Mouse (Mus musculus): ENCODE data around the gene Il6ra. TPM values are rescaled to one million over a fixed set of nuclear protein-coding genes. Genes with fewer than 3 reads are reported as not detected.

The Il6ra gene
- 7.7 and 9.1 TPM in 2 replicates for polyA plus RNA-seq (2015; fragmentation: Nextera tagmentation; extraction: Ambion mirVana)

GRCm38 (mm10) chr3:89912543-89913391 lies at the start of gene Il6ra:
Gene Il6ra, minus strand, starts transcription at chr3:89913196.

DNA sequence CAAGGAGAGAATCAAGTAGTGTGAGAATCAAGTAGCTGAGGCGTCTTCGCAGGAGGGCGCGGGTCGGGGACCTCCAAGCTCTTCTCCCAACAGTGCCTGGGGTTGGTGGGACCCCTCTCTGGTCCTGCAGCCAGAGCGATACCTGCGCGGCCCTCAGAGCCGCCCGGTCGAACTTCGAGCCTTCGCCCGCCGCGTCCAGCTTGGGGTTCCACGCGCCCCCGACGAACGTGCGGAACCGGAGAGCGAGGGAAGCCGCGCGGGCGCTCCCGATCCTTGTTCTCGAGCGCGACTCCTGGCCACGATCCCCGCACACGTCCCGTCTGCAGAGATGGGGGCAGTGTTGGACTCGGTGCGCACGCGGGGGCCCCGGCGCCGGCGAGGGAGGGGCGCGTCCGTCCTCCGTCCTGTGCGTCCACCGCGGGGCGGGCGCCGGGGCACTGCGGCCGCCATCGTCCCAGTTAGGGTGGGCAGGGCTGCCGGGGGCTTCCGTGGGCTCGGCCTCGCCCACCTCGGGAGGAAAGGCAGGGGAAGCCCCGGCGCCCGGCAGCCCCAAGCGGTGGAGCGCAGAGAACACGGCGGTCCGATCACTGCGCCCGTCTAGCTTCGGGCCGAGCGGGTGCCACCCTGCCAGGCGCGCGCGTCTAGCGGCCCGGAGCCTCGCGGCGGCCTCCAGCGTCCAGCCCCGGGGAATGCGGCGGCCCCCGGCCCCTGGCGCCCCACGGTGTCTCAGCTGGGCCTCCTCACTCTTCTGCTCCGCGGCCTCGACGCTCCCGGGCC lies 82.0 kb downstream of the Il6ra start, which contains the start of gene She:
She (plus strand) TSS at position 556 of the 777 bp plus-strand sequence.

Other genes with a start within 250 kb of the Il6ra start
- gene Adar, start 198.2 kb downstream of the Il6ra start, polyA plus RNA-seq (2015; fragmentation: Nextera tagmentation; extraction: Ambion mirVana) = 11.0 and 14.2 TPM in 2 replicates
- 0.43 and 0.55 TPM in 2 replicates for gene Chrnb2, start 148.6 kb downstream of the Il6ra start, polyA plus RNA-seq (2015; fragmentation: Nextera tagmentation; extraction: Ambion mirVana)
- gene Ube2q1, start 139.6 kb downstream of the Il6ra start, polyA plus RNA-seq (2015; fragmentation: Nextera tagmentation; extraction: Ambion mirVana) = 9.1 and 12.2 TPM in 2 replicates
- 1.9 and 2.0 TPM in 2 replicates for gene She, start 81.8 kb downstream of the Il6ra start, polyA plus RNA-seq (2015; fragmentation: Nextera tagmentation; extraction: Ambion mirVana)
- 4.0 and 4.4 TPM in 2 replicates for gene Atp8b2, start 50.3 kb upstream of the Il6ra start, polyA plus RNA-seq (2015; fragmentation: Nextera tagmentation; extraction: Ambion mirVana)
- 78.6 and 79.3 TPM in 2 replicates for gene Hax1, start 85.6 kb upstream of the Il6ra start, polyA plus RNA-seq (2015; fragmentation: Nextera tagmentation; extraction: Ambion mirVana)
- 74.6 and 88.3 TPM in 2 replicates for gene 4933434E20Rik, start 138.4 kb upstream of the Il6ra start, polyA plus RNA-seq (2015; fragmentation: Nextera tagmentation; extraction: Ambion mirVana)
- gene Ubap2l, start 139.4 kb upstream of the Il6ra start, polyA plus RNA-seq (2015; fragmentation: Nextera tagmentation; extraction: Ambion mirVana) = 113 and 124 TPM in 2 replicates
- gene Tpm3, start 159.5 kb upstream of the Il6ra start, polyA plus RNA-seq (2015; fragmentation: Nextera tagmentation; extraction: Ambion mirVana) = 260 and 296 TPM in 2 replicates
- gene Nup210l, start 190.9 kb upstream of the Il6ra start, polyA plus RNA-seq (2015; fragmentation: Nextera tagmentation; extraction: Ambion mirVana) = 0.07 and 0.12 TPM in 2 replicates